Mouse (Mus musculus) ES-Bruce4 (cell line): Measurements from ENCODE around the gene Nptx1.

ENCODE experiments used
- CTCF ChIP-seq: IDR thresholded peaks from one replicate; pipeline ENCODE4 v1.8.1; 2011; ENCODE audit warnings: low read depth, low read length
- POLR2A ChIP-seq: IDR thresholded peaks from one replicate; pipeline ENCODE4 v1.8.1; 2011; ENCODE audit warnings: low read length; ENCODE audit not compliant: insufficient read depth

DNA sequence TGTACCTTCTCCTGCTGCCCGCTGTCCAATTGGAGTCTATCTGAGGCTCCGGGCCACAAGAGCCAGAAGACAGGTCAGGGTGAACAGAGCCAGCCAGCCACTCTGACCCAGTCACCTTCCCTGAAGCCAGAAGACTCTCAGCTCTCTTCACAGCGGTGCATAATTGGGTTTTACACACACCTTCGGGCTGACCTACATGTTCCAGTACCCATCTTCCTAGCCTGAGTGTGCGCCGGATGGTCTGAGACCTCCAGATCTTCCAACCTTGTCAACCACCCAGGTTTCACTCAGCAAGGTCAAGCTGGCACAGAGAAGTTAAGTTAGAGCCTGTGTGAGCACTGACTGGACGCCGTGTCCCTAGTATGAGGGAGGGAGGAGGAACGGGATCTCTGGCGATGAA is 16.8 kb upstream of the Nptx1 start:
- TF ChIP-seq POLR2A (no peak), CTCF (no peak)
